Mouse (Mus musculus) MEL (cell line): ENCODE data around the gene Gm3250. TPM values are rescaled to one million over a fixed set of nuclear protein-coding genes. Genes with fewer than 3 reads are reported as not detected.
"Not testable (repeated sequence)": the region's sequence is repeated elsewhere in the genome, so short reads cannot be mapped to it uniquely, and the experiment has no call there.

ENCODE experiments used
- DNase-seq: peaks from one replicate; pipeline ENCODE4 v3.0.0; 2011; ENCODE audit warnings: low read depth, low spot score
- H3K27ac ChIP-seq: 2 replicates; pipeline ENCODE4 v1.5.1; 2012; ENCODE audit warnings: low read depth, mild to moderate bottlenecking, control low read depth, low read length, moderate library complexity; ENCODE audit not compliant: control insufficient read depth
- H3K27me3 ChIP-seq, 2 experiments: fragments of 150-350 bp in 1 of 2; sonication (generic) in 1 of 2; 2 replicates each; pipeline ENCODE4 v1.6.1; 2012; ENCODE audit warnings: low read length in 2 of 2, mild to moderate bottlenecking in 2 of 2, improper control_type of control experiment in 1 of 2, moderate library complexity in 1 of 2; ENCODE audit not compliant: insufficient read depth in 2 of 2, control insufficient read depth in 1 of 2
- H3K36me3 ChIP-seq, 2 experiments: 2 replicates each; pipeline ENCODE4 v1.6.1; 2012 to 2014; ENCODE audit warnings: low read length in 2 of 2, improper control_type of control experiment in 1 of 2, inconsistent platforms in 1 of 2, mild to moderate bottlenecking in 1 of 2; ENCODE audit not compliant: insufficient read depth in 2 of 2, control insufficient read depth in 1 of 2
- H3K4me1 ChIP-seq, 2 experiments: fragments of 150-350 bp in 1 of 2; sonication (generic) in 1 of 2; 2 replicates each; pipeline ENCODE4 v1.6.1; 2012; ENCODE audit warnings: low read length in 2 of 2, improper control_type of control experiment in 1 of 2, mild to moderate bottlenecking in 1 of 2; ENCODE audit not compliant: insufficient read depth in 2 of 2, control insufficient read depth in 1 of 2
- H3K4me3 ChIP-seq, 2 experiments: fragments of 150-350 bp in 1 of 2; sonication (generic) in 1 of 2; 2 replicates each; pipeline ENCODE4 v1.5.1; 2012; ENCODE audit warnings: low read depth in 2 of 2, low read length in 2 of 2, mild to moderate bottlenecking in 2 of 2, moderate library complexity in 2 of 2, control low read depth in 1 of 2, improper control_type of control experiment in 1 of 2; ENCODE audit not compliant: control insufficient read depth in 1 of 2, insufficient read depth in 1 of 2
- H3K79me2 ChIP-seq: 2 replicates; pipeline ENCODE4 v1.6.1; 2012; ENCODE audit warnings: mild to moderate bottlenecking, low read length, moderate library complexity; ENCODE audit not compliant: control insufficient read depth, poor library complexity, insufficient read depth
- H3K9ac ChIP-seq: 2 replicates; pipeline ENCODE4 v1.6.1; 2012; ENCODE audit warnings: low read depth, mild to moderate bottlenecking, control low read depth, low read length, moderate library complexity; ENCODE audit not compliant: control insufficient read depth, poor library complexity, severe bottlenecking
- H3K9me3 ChIP-seq: fragments of 150-350 bp; sonication (generic); replicated peaks from 2 replicates; pipeline ENCODE4 v1.6.1; 2012; ENCODE audit warnings: mild to moderate bottlenecking, low read length, improper control_type of control experiment, moderate library complexity; ENCODE audit not compliant: insufficient read depth
- BHLHE40 ChIP-seq: IDR thresholded peaks from 2 replicates; pipeline ENCODE4 v1.6.1; 2012; ENCODE audit warnings: low read depth, mild to moderate bottlenecking, inconsistent platforms, low read length, improper control_type of control experiment, borderline replicate concordance
- CHD1 ChIP-seq: IDR thresholded peaks from 2 replicates; pipeline ENCODE4 v1.6.1; 2012; ENCODE audit warnings: low read depth, mild to moderate bottlenecking, inconsistent platforms, low read length, improper control_type of control experiment
- CHD2 ChIP-seq: IDR thresholded peaks from 2 replicates; pipeline ENCODE4 v1.6.1; 2011; ENCODE audit warnings: low read length, improper control_type of control experiment
- CTCF ChIP-seq, 3 experiments: IDR thresholded peaks in 2 of 3; conservative IDR thresholded peaks in 1 of 3; 2 replicates each; pipeline ENCODE4 v1.5.1; 2011 to 2012; ENCODE audit warnings: low read length in 3 of 3, low read depth in 2 of 3, mild to moderate bottlenecking in 2 of 3, improper control_type of control experiment in 1 of 3, inconsistent platforms in 1 of 3, mixed read lengths in 1 of 3, moderate library complexity in 1 of 3; ENCODE audit not compliant: control insufficient read depth in 1 of 3, insufficient read depth in 1 of 3, poor library complexity in 1 of 3, severe bottlenecking in 1 of 3
- ETS1 ChIP-seq: IDR thresholded peaks from 2 replicates; pipeline ENCODE4 v1.6.1; 2012; ENCODE audit warnings: low read depth, mild to moderate bottlenecking, inconsistent platforms, low read length, improper control_type of control experiment, moderate library complexity
- GABPA ChIP-seq: IDR thresholded peaks from 2 replicates; pipeline ENCODE4 v1.6.1; 2012; ENCODE audit warnings: low read depth, mild to moderate bottlenecking, inconsistent platforms, low read length, improper control_type of control experiment, moderate library complexity
- JUND ChIP-seq: IDR thresholded peaks from 2 replicates; pipeline ENCODE4 v1.6.1; 2011; ENCODE audit warnings: low read depth, mild to moderate bottlenecking, improper control_type of control experiment, low read length
- MEF2A ChIP-seq: IDR thresholded peaks from 2 replicates; pipeline ENCODE4 v1.6.1; 2014; ENCODE audit warnings: low read depth, mild to moderate bottlenecking, inconsistent platforms, low read length, improper control_type of control experiment; ENCODE audit not compliant: poor library complexity, insufficient replicate concordance, severe bottlenecking; ENCODE audit errors: extremely low read depth
- MYB ChIP-seq: IDR thresholded peaks from 2 replicates; pipeline ENCODE4 v1.6.1; 2011; ENCODE audit warnings: mild to moderate bottlenecking, low read depth, low read length, improper control_type of control experiment
- MYC ChIP-seq: IDR thresholded peaks from 2 replicates; pipeline ENCODE4 v1.6.1; 2011; ENCODE audit warnings: low read depth, mild to moderate bottlenecking, low read length, improper control_type of control experiment, moderate library complexity
- POLR2AphosphoS5 ChIP-seq: IDR thresholded peaks from 2 replicates; pipeline ENCODE4 v1.6.1; 2012; ENCODE audit warnings: low read depth, borderline replicate concordance, mild to moderate bottlenecking, inconsistent platforms, low read length, moderate library complexity, mixed read lengths
- RCOR1 ChIP-seq: IDR thresholded peaks from 2 replicates; pipeline ENCODE4 v1.6.1; 2012; ENCODE audit warnings: low read depth, mild to moderate bottlenecking, inconsistent platforms, low read length, improper control_type of control experiment
- SIN3A ChIP-seq: IDR thresholded peaks from 2 replicates; pipeline ENCODE4 v1.6.1; 2012; ENCODE audit warnings: low read length, improper control_type of control experiment, inconsistent platforms
- SMC3 ChIP-seq: IDR thresholded peaks from 2 replicates; pipeline ENCODE4 v1.6.1; 2011; ENCODE audit warnings: low read depth, low read length, improper control_type of control experiment
- TBP ChIP-seq: IDR thresholded peaks from 2 replicates; pipeline ENCODE4 v1.8.0; 2011; ENCODE audit warnings: low read depth, low read length, improper control_type of control experiment
- TCF12 ChIP-seq: IDR thresholded peaks from 2 replicates; pipeline ENCODE4 v1.6.1; 2014; ENCODE audit warnings: low read depth, mild to moderate bottlenecking, inconsistent platforms, low read length, improper control_type of control experiment, moderate library complexity
- USF1 ChIP-seq: IDR thresholded peaks from 2 replicates; pipeline ENCODE4 v1.6.1; 2014; ENCODE audit warnings: low read depth, mild to moderate bottlenecking, inconsistent platforms, low read length, improper control_type of control experiment, moderate library complexity
- USF2 ChIP-seq, 2 experiments: IDR thresholded peaks; 2 replicates each; pipeline ENCODE4 v1.6.1; 2011 to 2012; ENCODE audit warnings: improper control_type of control experiment in 2 of 2, low read length in 2 of 2, borderline replicate concordance in 1 of 2, inconsistent platforms in 1 of 2, low read depth in 1 of 2, mild to moderate bottlenecking in 1 of 2; ENCODE audit not compliant: insufficient read depth in 1 of 2
- polyA plus RNA-seq, 2 experiments: library from polyadenylated mRNA; stranded (reverse) in 1 of 2; unstranded in 1 of 2; fragments of >175 nt in 1 of 2; fragments of >200 nt in 1 of 2; gene quantifications; 2 replicates each; pipeline versions ENCODE4 v1.2.1 to v1.2.4; 2012; ENCODE audit warnings: low replicate concordance in 2 of 2, low read depth in 1 of 2; ENCODE audit not compliant: insufficient read length in 2 of 2, insufficient read depth in 1 of 2, missing spikeins in 1 of 2
- total RNA-seq: library from RNA; depleted of rRNA; stranded (reverse); fragments of 300-350 nt; gene quantifications from 2 replicates; pipeline ENCODE4 v1.2.3, GENCODE M21; 2012; rRNA removed

The Gm3250 gene
- total RNA-seq (not detected in 2 replicates), polyA plus RNA-seq (not detected)

GRCm38 (mm10) chr10:77782442-77782841, at the start of gene Gm3250:
TSS of gene Gm3250 (minus strand) at chr10:77782542.
- H3K27ac ChIP-seq, H3K27me3 ChIP-seq, DNase-seq, H3K79me2 ChIP-seq, H3K9me3 ChIP-seq, H3K9ac ChIP-seq, H3K36me3 ChIP-seq, H3K4me1 ChIP-seq, H3K4me3 ChIP-seq: not testable (repeated sequence)

- TF ChIP-seq TBP (no peak), JUND (no peak), CTCF (IDR thresholded peaks at IDR 0.05 in 2 of 3, conservative IDR thresholded peaks at IDR 0.05 in 1 of 3; ENCODE audit: control insufficient read depth in 1 of 3, insufficient read depth in 1 of 3, low read depth in 2 of 3, low read length in 3 of 3, poor library complexity in 1 of 3, severe bottlenecking in 1 of 3) (no peak), USF1 (no peak), SMC3 (no peak), POLR2AphosphoS5 (no peak), MYC (no peak), RCOR1 (no peak), MYB (no peak), CHD1 (no peak), CHD2 (no peak), MEF2A (no peak), BHLHE40 (no peak), ETS1 (no peak), SIN3A (no peak)
- DNase-seq: no peak
- H3K4me1 ChIP-seq: no peaks in the 10 kb centered on the region
- H3K79me2 ChIP-seq: no peaks in the 10 kb centered on the region
- peaks cover 0 to 4% of the 10 kb centered on the region in 2 experiments; a peak in 2 of 4 replicates for H3K27me3 ChIP-seq
- H3K9ac ChIP-seq: no peak within 1 kb of the TSS
- H3K9me3 ChIP-seq: no peaks in the 10 kb centered on the region
- H3K4me3 ChIP-seq: no peak within 1 kb of the TSS
- no peaks in the 10 kb centered on the region for H3K36me3 ChIP-seq
- no peak within 1 kb of the TSS for H3K27ac ChIP-seq
These were observed 44.6 kb upstream of the Gm3250 start, which contains the start of gene Krtap10-4 for GRCm38 (mm10) chr10:77826951-77827350. TSS of gene Krtap10-4 (minus strand) at chr10:77827095.

GRCm38 (mm10) chr10:77819203-77819602, 36.9 kb upstream of the Gm3250 start:
- no peak for TF ChIP-seq POLR2AphosphoS5
- TF ChIP-seq USF1: no peak
- no peak for TF ChIP-seq GABPA
- TF ChIP-seq TCF12: no peak
- TF ChIP-seq USF2 (IDR thresholded peaks at IDR 0.05; ENCODE audit: borderline replicate concordance in 1 of 2, insufficient read depth in 1 of 2, low read depth in 1 of 2, low read length in 2 of 2): no peak
- no peaks in the 10 kb centered on the region for H3K36me3 ChIP-seq
- no peaks in the 10 kb centered on the region for H3K9me3 ChIP-seq
- no peak overlapping the region for H3K4me3 ChIP-seq
- no peaks in the 10 kb centered on the region for H3K27me3 ChIP-seq
- DNase-seq: no peak
- peaks cover 0 to 7% of the 10 kb centered on the region in 2 experiments; a peak in 2 of 4 replicates for H3K4me1 ChIP-seq
- H3K9ac ChIP-seq: no peak overlapping the region
- no peaks in the 10 kb centered on the region for H3K79me2 ChIP-seq
- H3K27ac ChIP-seq: no peak overlapping the region
